Mouse (Mus musculus) induced T-regulatory cell, adult 2 months (primary cell): ENCODE data around the gene Trim65.
"Not testable (repeated sequence)": the region's sequence is repeated elsewhere in the genome, so short reads cannot be mapped to it uniquely, and the experiment has no call there.

ENCODE experiments used
- DNase-seq: peaks from one replicate; pipeline ENCODE4 v3.0.0-alpha.2; 2012; ENCODE audit warnings: low read depth

The Trim65 gene

DNA sequence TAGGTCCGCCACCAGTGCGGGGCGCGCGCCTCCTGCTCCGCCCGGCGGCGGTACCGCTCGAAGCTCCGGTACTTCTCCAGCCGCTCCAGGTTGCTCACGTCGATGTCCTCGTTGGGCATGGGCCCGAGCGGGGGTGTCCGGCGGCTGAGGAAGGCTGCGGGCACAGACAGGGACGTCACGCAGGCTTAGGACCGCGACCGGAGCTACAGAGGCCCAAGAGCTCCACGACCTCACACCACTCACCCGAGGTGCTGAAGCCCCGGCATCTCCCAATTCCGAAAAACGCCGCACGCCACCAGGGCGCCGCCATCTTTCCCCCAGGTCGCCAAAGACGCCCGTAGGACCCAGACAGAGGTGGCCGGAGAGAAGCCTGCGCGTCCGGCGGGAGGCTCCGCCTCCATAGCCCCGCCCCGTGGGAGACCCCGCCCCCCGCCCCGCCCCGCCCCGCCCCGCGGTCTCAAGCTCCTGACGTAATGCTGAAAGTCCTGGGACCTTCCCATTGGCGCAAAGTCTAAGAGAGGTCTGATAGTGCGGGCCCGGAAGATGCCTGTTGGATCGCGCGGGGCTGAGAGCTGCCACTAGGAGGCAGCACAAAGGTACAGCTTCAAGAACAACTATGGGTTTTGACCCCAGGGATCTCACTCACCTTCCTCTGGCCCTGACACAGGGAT, 7.7 kb upstream of the Trim65 start, which contains the start of gene Mrpl38:
TSS of gene Mrpl38 (minus strand) at position 401 of the 671 bp plus-strand sequence.
- peak; percentile 97 for DNase-seq

DNA sequence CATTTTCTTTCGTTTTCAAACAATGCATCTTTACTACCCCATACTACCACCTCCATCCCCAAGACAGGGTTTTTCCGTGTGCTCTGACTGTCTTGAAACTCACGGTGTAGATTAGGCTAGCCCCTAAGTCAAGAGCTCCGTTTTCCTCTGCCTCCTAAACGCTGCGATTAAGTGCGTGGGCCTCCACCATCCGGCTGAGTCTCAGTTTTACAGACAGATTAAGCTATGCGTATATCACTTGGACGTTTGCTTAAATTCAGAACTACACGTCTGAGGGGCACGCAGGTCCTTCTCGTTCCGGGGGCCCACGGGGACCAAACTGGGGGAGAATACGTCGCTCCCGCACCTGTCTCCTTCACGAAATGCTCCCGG, 7.2 kb upstream of the Trim65 start:
- peak; percentile 57 for DNase-seq

DNA sequence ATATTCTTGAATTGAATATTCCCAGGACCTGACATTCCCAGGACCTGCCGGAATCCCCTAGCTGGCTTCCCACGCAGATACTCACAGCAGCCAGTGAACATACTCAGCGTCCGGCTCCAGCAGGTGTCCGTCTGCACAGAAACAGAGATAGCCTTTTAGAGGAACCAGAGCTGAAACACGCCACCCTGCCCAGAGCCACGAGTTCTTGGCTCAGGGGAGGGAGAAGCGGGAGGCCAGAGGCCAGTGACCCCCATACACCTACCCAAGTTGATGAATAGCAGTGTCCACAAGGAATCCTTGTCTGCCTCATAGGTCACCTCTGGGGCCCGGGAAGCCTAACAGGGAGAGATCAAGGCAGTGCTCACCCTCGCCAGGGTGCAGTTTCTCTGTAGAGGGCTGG, 3.2 kb upstream of the Trim65 start:
- no peak for DNase-seq

DNA sequence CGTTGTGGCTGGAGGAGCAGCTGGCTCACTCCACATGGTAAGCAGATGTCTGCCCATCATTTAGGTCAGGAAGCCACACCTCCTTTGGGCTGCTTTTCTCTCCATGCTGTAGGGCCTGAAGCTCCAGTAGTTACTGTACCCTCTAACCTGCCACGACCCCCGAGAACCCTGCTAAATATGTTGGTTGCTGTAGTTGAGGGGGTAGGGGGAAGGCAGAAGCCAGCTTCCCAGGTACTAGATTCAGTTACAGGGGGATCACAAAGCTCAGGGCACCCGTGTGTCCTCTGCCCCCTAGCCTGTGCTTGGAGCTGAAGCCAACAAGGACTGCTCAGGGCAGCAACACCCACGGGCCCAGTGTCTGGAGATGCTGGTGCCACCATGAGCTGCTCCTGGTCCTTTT, 2.6 kb upstream of the Trim65 start:
- DNase-seq = no peak

DNA sequence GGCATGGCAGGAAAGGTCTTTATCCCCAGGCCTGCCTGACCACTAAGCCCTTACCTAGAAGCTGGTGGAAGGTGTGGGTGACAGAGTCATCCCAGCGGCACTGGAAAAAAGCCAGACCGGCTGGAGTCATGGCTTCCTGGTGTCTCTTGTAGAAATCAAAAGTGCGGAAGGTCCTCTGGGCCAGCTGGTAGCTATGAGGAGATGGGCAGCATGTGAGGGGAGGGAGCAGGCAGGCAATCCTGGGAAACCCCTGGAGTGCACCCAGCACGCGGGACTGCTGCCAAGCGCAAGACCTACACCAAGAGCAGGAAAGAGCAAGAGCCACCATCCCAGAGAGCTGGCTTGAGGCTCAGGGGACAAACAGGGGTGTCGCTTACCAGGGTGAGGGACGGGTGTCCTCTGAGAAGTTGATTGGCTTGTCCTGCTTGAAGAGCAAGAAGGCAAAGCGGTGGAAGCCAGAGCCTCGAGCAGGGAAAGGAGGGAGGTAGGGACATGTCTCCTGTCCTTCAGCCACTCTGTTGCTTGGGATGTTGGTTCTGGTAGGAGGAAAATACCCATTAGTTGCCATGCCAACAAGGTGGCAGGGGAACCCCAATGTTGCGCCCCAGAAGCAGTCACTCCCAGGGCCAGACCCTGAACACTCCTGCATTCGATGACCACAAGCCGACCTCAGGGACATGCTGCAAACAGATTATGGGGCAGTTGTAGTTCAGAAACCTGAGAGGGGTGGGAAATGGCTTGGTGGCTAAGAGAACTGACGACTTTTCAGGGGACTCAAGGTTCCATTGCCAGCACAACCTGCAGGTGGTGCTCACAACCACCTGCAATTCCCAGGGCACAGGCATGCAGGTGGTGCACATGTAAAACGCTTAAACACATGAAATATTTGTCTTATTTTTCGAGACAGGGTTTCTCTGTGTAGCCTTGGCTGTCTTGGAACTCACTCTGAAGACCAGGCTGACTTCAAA, 1.7 kb upstream of the Trim65 start:
- DNase-seq = peak; percentile 60

DNA sequence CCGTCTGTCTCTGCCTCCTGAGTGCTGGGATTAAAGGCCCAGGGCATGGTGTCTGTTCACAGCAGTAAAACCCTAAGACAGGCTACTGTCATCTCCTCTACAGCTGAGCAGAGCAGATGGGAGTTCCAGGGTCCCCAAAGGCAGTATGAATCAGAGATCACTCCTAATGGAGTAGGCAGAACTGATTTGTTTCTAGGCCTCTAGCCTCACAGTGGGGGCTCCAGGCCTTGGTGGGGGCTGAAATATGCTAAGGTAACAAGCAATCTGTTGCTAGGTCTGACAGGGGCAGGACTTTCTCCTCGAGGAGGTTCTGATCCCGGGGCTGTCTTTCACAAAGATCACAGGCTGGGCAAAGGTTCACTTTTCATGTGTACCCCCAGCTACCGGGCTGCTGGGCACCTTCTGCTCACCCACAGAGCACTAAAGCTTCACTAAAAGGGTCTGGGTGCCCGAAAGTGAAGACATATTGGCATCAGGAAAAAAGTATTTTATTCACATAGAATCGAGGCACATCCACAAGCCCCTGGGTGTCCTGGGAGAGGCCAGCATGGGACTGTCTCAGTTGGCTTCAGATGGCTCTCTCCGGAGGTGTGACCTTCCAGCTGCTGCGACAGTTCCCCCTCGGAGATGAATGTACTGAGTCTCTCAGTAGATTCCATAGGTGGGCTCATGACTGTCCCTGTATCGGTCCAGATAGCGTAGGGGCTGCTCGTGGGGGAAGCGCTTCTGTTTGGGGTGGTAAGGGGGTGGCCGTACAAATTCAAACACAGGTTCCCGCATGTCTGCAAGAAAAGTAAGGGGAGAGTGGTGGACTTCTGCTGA, 632 bp upstream of the Trim65 start:
- DNase-seq = no peak

DNA sequence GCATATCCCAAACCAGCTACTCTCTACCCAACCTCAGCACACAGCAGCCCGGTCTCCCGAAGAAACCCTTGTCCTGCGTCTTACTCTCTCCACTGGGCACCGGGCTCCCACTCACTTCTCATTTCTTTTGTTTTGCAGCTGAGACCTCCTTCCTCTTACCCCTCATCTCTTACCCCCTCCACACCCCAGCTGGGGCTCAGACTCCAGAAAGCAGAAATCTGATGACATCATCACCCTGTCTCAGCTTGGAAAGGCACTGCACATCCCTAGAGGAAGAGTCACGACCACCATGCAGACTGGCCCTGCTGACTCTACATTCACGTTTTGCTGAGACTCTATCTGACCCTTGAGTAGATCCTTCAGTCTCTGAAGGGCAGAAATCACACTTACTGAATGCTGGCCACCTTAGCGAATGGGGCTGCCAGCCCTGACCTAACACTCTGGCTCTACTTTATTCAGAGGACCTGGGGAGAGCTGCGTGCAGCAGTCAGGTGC, 888 bp downstream of the Trim65 start:
- no peak for DNase-seq

DNA sequence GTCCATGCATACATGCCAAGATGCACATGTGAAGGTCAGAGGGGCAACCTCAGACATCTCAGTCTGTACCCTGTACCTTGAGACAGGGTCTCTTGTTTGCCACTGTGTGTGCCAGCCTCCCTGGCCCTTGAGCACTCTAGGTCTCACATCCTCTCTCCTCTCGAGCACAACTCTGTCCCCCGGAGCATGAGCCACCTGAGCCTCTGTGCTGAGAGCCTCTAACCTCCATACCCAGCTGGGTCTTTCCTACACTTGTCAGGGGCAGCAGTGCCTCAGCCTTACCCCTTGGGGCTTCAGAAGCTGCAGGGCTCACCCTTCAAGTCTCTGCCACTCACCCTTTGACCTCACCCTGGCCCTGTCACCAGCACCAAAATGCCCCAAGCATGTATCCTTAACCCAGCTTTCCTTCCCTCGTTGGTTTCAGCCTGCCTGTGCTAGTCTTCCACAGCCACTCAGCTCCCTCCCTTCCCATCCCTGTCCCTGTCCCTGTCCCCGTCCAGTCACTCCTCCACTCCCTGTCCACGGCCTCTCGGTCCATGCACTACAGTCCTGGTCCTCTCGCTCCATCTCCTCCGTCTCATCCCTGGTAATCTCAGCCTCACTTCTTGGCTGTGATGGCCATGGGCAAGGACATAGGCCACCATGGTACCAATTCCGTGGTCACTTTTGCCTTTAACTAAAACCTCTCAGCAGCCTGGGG, 1.7 kb downstream of the Trim65 start:
- DNase-seq = no peak

DNA sequence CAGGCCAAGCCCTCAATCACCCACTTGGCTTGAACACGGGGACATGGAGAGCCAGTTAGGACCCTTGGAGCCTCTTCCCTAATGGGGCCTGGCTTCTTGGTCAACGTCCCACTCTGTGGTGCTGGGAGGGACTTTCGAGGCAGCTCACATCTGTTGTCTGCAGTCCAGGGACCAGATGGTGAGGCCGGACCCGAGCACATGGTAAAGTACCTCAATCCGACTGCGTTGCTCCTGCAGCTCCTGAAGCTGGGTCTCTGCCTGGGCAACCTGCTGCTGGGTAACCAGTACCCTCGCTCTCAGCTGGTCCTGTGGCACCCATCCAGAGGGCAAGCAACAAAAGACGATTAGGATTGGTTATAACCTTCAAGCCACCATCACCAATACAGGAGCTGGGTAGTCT, 2.9 kb downstream of the Trim65 start:
- DNase-seq = no peak

DNA sequence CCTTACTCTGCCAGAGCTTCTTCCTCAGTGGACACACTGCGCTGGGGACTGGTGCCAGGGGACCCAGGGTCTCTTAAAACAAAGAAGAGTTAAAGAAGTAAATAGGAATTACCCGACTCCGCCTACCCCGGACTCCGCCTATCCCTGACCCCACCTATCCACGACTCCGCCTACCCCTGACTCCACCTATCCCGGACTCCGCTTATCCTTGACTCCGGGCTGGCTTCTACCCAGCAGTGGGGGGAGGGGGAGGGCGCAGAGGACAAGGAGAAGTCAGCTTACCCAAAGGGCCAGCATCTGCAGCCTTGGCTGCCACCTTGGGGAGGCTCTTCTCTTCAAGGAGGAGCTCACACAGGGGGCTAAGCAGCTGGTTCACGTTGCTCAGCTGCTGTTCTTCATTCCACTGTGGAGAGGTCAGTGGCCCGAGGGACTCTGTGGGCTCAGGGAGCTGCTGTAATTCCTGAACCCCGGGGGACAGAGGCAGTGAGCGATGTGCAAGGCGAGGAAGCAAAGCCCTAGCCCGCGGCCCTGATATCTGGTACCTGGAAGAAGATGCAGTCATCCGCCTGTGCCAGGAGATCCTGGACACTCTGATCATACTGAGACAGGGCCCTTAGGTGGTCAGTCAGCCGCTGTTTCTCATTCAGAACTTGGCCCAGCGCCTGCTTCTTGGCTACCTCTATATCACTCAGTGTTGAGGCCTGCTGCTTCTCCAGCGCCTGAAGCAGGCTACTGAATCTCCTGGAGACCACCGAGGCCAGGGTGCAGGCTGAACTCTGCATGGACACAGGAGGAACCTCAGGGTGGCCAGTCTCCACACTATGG, 3.6 kb downstream of the Trim65 start, which contains the start of gene Trim47:
TSS of gene Trim47 (minus strand) at position 55 of the 825 bp plus-strand sequence.
- no peak for DNase-seq

DNA sequence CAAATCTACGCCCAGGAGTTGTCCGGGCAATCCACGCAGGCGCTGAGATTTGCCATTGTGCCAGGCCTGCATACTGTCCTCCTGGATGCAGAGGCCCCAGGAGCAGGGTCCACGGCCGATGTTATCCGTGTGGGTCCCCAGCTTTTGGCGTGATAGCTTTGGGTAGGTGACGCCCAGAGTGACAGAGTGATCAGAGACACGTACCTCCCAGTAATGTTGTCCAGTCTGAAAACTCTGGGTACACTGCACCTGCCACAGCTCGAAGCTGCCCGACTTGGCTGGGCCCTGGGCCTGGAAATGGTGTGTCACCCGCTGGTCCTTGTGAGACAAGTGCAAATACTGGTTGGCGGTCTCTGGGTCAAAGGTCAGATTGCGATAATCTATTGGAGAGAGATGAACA, 4.7 kb downstream of the Trim65 start:
- DNase-seq = no peak

DNA sequence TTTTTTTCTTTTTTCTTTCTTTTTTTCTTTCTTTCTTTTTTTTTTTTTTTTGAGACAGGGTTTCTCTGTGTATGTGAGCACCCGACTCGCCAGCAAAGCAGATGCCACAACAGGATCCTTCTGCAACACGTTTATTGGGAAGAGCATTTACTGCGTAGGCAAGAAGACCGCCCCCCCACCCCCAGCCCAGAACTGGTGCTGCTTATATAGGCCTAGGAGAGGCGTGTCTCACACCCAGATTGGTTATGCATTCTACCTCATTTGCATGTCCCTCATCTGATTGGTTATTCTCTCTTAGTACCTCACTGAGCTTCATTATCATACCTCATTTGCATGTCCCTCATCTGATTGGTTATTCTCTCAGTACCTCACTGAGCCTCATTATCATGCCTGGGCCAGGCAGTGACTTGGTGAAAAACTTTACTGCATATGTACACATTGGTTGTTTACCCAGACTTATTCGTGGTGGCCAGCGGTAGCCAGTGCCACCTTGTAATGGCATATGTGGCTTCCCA, 9.1 kb downstream of the Trim65 start:
- DNase-seq = not testable (repeated sequence)

DNA sequence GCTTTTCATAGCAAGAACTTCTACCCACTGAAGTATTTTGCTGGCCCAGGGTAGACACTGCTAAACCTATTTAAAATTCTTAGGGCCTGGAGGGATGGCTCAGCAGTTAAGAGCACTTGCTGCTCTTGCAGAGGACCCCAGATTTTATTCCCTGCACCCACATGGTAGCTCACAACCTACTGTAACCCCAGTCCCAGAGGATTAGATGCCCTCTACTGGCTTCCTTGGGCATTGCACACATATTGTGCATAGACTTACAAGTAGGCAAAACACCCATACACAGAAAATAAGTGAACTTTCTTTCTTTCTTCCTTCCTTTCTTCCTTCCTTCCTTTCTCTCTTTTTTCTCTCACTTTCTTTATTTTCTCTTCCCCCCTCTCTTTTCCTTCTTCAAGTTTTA, 13.1 kb downstream of the Trim65 start:
- peak; percentile 58 for DNase-seq

DNA sequence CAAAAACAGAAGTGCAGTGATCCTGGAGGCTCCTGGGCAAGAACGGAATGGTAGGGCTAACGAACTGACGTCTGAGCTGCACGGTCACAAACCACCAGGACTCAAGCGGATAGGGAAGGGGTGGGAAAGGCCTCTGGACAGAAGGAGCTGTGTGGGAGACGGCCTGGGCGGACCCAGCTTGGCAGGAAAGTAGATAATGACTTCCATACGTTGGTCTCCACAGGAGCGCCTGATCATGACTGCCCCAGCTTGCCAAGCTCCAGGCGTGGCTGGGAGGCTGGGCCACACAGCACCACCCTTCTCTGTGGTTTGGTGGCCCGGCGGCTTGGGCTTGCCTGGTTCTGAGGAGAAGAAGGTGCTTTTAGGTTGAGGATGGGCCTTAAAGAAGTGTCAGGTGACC, 13.7 kb downstream of the Trim65 start:
- no peak for DNase-seq

DNA sequence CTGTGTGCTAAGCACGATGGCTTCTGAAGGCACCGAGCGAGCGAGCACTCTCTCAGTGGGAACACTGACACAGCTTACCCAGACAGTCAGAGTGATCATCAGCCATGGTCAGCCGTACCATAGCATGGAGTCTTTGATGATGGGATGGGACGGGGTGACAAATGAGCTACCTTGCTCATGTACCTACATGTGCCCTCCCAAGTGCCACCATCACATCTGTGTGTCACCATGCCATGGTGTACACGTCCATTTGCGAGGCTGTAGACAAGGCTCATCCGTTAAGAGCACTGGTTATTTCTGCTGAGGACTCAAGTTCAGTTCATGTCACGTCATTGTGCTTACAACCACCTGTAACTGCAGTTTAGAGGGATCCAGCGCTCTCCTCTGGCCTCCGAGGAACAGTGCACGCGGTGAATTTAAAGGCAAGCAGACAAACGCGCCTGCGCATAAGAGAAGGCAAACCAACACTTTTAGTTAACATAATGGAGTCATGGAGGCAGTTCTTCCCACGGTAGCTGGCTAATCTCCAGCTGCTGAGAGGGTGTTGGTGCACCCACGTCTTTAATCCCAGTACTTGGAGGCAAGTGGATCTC, 19.2 kb downstream of the Trim65 start:
- DNase-seq = no peak

DNA sequence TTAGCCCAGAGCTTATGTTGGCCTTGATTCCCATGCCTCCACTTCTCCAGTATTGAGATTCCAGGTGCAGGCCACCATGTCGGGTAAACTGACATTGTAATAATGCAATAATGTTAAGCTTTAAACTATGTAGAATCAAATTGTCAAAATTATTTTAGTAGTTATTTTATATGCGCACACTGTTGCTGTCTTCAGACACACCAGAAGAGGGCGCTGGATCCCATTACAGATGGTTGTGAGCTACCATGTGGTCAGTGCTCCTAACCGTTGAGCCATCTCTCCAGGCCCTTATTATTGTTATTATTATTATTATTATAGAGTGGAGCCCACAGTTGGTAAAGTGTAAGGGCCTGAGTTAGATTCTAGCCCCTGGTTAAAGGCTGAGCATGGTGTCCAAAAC, 19.9 kb downstream of the Trim65 start:
- no peak for DNase-seq

DNA sequence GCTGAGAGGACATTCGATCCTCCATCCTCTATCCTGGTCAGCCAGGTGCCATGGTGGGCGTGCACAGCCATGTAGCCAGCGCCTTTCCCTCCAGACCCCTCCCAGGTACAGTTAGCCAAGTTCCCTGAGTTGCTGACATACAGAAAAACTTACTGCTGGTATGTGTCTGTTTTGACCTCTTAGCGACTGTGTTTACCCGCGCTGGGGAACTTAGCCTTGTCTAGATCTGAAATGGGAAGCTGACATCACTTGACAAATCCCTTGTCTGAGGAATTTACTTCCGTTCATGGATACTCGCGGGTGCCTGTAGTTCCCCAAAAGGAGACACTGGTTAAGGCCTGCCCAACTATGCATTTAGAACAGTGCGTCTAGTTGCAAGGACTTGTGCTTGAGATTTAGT, 20.4 kb downstream of the Trim65 start:
- no peak for DNase-seq

DNA sequence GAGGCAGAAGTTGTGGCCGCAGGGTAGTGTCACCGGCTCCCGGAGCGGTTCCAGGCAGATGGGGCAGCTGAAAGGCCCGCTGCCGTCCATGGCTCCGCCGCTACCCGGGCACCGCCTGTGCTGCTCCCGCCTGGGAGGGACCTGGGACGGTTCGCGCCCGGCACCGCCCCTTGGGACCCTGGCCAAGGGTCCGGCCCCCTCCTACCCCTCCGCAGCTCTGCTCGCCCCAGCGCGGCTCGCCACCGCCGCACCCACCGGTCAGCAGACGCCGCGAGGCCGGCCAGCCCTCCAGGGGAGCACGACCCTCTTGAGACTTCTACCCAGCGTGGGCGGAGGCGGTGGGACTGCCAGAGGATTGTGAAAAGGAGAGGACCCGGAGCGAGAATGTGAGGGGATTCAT, 20.8 kb downstream of the Trim65 start:
- DNase-seq = no peak

DNA sequence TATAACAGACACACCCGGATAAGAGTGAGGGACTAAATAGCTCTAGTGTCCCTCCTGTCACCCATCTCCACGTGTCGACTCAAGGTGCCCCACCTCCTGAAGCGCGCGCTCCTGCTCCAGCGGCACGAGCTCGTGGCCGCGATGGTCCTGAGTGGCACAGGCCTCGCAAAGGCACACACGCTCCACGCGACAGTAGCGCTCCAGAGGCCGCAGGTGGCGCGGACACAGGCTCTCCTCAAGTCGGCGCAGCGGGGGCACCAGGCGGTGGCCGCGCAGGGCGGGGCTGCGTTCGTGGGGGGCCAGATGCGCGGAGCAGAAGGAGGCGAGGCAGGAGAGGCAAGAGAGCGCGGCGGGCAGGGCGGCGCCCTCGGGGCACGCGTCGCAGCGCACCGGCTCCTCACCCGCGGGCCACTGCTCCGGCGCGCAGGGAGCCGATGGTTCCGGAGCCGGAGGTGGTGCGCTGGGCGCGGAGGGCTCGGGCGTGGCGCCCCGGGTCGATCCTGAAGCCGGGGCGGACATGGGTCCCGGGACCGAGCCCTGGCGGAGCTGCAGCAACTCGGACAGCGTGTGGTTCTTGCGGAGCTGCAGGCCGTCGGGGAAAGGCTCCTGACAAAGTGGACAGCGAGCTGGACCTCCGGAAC, 21.4 kb downstream of the Trim65 start:
- DNase-seq = peak; percentile 59
